Mouse (Mus musculus) bone marrow macrophage, adult 2 months (primary cell): ENCODE results near the gene Tubb2b.

Source experiments
- CTCF ChIP-seq: IDR thresholded peaks from 2 replicates; pipeline ENCODE4 v1.5.1; 2012; ENCODE audit warnings: low read depth, mild to moderate bottlenecking, low read length, moderate library complexity
- POLR2A ChIP-seq: IDR thresholded peaks from 2 replicates; pipeline ENCODE4 v1.6.1; 2012; ENCODE audit warnings: mild to moderate bottlenecking, low read depth, low read length, borderline replicate concordance

DNA sequence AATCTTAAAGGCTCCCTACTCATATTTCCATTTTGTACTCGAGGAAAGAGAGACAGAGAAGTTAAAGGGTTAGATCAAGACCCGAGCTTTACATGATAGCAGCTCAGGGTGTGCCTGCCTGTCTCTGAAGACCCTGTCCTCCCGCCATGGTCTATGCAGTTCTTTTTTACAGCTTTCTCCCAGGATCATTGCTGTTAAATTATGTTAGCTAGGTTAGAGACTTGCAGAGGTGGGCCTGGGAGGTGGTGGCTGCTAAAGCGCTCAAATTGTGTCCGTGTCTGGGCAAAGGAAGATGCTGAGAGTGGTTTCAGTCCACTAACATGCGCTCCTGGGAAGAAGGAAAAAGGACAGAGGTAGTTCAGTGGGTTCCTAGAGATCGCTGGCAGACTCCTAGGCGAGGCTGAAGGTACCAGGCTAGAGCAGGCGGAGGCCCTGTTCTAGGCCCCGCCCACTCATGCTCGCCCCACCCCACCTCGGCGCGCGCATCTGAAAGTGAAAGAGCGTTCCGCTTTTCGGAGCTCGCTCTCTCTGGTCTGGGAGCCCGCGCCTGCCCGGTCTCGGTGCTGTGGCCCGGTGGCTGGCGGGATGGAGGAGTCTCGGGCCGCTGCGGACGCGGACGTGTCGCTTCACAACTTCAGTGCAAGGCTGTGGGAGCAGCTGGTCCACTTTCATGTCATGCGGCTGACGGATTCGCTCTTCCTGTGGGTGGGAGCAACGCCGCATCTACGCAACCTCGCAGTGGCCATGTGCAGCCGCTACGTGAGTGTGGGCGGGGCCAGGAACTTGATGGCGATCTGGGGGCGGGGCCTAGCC, 32.4 kb upstream of the Tubb2b start, which contains the start of gene Psmg4:
- TF ChIP-seq CTCF (no peak), POLR2A (no peak; the same call in 1 of the 2 replicates)
